In the genomic region with DNA sequence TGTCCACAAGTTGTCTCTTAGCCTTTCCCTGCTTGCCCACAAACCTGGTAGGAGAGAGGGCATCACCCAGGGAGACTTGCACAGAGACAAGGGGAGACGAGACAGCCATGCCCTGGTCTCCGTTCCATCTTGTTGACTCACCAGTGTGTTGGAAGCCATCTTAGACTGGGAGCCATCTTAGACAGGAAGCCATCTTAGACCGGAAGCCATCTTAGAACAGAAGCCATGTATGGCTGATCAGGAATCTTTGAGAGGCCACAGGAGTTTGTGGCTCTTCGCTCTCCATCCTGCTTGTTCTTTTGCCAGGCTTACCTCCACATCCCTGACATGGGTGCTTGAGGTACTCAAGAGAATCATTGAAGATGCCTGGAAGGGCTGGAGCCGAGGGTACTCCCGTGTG, we compare ENCODE assay signal across 25 mouse cellular contexts.
DNase-seq lines count a peak whose midpoint lies in the region; ATAC-seq and TF ChIP-seq lines count a peak whose summit lies in the region.
"Had no signal": no experiment of that assay in that cellular context is flagged by ENCODE, and none has a peak within 500 bp of the region (broad histone marks: within the 10 kb centered on the region; RNA-seq: fewer than 3 reads in every experiment).

No protein-coding gene starts in this region.

- in situ Hi-C loops in CH12.LX (cut with MboI; ENCODE audit: low pct_ligation_motif_present, low pct_unique_long_range_greater_than_20kb, low sequenced_read_pairs) (loop anchor here (10.0 kb wide), 1 partner anchor 257 kb away; no protein-coding TSS in a partner anchor), ES-E14 (cut with MboI; ENCODE audit: low sequenced_read_pairs in 2 of 2, unreplicated experiment in 2 of 2) (loop anchor here (10.0 to 25.0 kb wide), 2 partner anchors 257 to 259 kb away; partner anchors contain the start of gene Gdf2 (in 1 of the 2))

- dilution Hi-C loops in CH12.LX (cut with MboI; ENCODE audit: extremely low pct_ligation_motif_present, extremely low pct_unique_long_range_greater_than_20kb, low sequenced_read_pairs), result no loop called here

- H3K4me1 ChIP-seq in CH12.LX (ENCODE audit: control insufficient read depth in 1 of 2, insufficient read depth in 2 of 2), result no peaks in the 10 kb centered on the region
- no peaks in the 10 kb centered on the region for H3K4me1 ChIP-seq in ES-E14 (ENCODE audit: control insufficient read depth in 2 of 2, insufficient read depth in 2 of 2, low read length in 2 of 2, poor library complexity in 1 of 2)
- no peaks in the 10 kb centered on the region for H3K4me1 ChIP-seq in liver, embryonic 12.5 days
- H3K4me1 ChIP-seq in heart, adult 2 months (ENCODE audit: control insufficient read depth, insufficient read depth, low read length), result no peaks in the 10 kb centered on the region; the same call in 1 of the 2 replicates

- H3K27ac ChIP-seq in CH12.LX (ENCODE audit: insufficient read depth, low read depth) (no peak overlapping the region), ES-E14 (ENCODE audit: insufficient read depth, low read depth, low read length, poor library complexity, severe bottlenecking) (no peak overlapping the region)
- H3K27ac ChIP-seq in liver, embryonic 12.5 days, result no peak overlapping the region
- H3K27ac ChIP-seq in heart, adult 2 months, result no peak overlapping the region

- no peak overlapping the region for H3K4me2 ChIP-seq in CH12.LX (ENCODE audit: insufficient read depth, low read depth, poor library complexity, severe bottlenecking)
- no peak overlapping the region for H3K4me2 ChIP-seq in liver, embryonic 12.5 days

- no peaks in the 10 kb centered on the region for H3K79me2 ChIP-seq in CH12.LX (replicated peaks; ENCODE audit: control insufficient read depth, extremely low read depth, insufficient read depth, poor library complexity, severe bottlenecking)
- H3K79me2 ChIP-seq in heart, adult 2 months (replicated peaks; ENCODE audit: control insufficient read depth, insufficient read depth, low read length), result no peaks in the 10 kb centered on the region

- TF ChIP-seq RAD21 in CH12.LX (IDR thresholded peaks at IDR 0.05; ENCODE audit: low read depth, low read length), result no peak

- TF ChIP-seq EP300 in CH12.LX (IDR thresholded peaks at IDR 0.05; ENCODE audit: low read length), result no peak
- TF ChIP-seq EP300 in heart, adult 2 months (IDR thresholded peaks at IDR 0.05; ENCODE audit: insufficient read depth, low read depth, low read length), result no peak

- H3K4me3 ChIP-seq in CH12.LX (replicated peaks in 1 of 3; ENCODE audit: low read depth in 2 of 3, low read length in 2 of 3, poor library complexity in 1 of 3) (no peak overlapping the region), ES-E14 (ENCODE audit: insufficient read depth in 1 of 2, low read depth in 1 of 2, low read length in 2 of 2, poor library complexity in 1 of 2, severe bottlenecking in 1 of 2) (no peak overlapping the region)
- H3K4me3 ChIP-seq in liver, embryonic 12.5 days, result no peak overlapping the region
- H3K4me3 ChIP-seq in heart, adult 2 months, result no peak overlapping the region

- no peaks in the 10 kb centered on the region for H3K27me3 ChIP-seq in CH12.LX (replicated peaks)
- no peaks in the 10 kb centered on the region for H3K27me3 ChIP-seq in liver, embryonic 12.5 days (replicated peaks)
- no peaks in the 10 kb centered on the region for H3K27me3 ChIP-seq in heart, adult 2 months (ENCODE audit: control insufficient read depth, insufficient read depth, low read length)

- 73% methylated on average over 6 of the region's 6 CpGs for WGBS in liver, embryonic 12.5 days (ENCODE audit: insufficient replicate concordance)
- WGBS in heart, adult 2 months, result 92% methylated on average over 6 of the region's 6 CpGs

- H3K9me3 ChIP-seq in CH12.LX (replicated peaks; ENCODE audit: low read length) (no peaks in the 10 kb centered on the region), ES-E14 (ENCODE audit: control insufficient read depth, insufficient read depth, low read depth, low read length) (no peaks in the 10 kb centered on the region)
- H3K9me3 ChIP-seq in liver, embryonic 12.5 days (replicated peaks), result no peaks in the 10 kb centered on the region

- H3K36me3 ChIP-seq in CH12.LX (replicated peaks in 1 of 2; ENCODE audit: control insufficient read depth in 1 of 2, insufficient read depth in 1 of 2, low read length in 1 of 2) (no peaks in the 10 kb centered on the region), ES-E14 (ENCODE audit: control insufficient read depth, insufficient read depth, low read length, poor library complexity, severe bottlenecking) (no peaks in the 10 kb centered on the region)
- H3K36me3 ChIP-seq in liver, embryonic 12.5 days, result no peaks in the 10 kb centered on the region
- no peaks in the 10 kb centered on the region for H3K36me3 ChIP-seq in heart, adult 2 months (ENCODE audit: control insufficient read depth, insufficient read depth, low read length)
- H3K36me3 ChIP-seq: G1E had no signal

- intact Hi-C loops in heart, adult 2 months (cut with DNase I), result no loop called here

- H3K9ac ChIP-seq in CH12.LX (ENCODE audit: insufficient read depth, low read depth) (no peak overlapping the region), ES-E14 (ENCODE audit: insufficient read depth, low read depth, low read length, poor library complexity, severe bottlenecking) (no peak overlapping the region)
- no peak overlapping the region for H3K9ac ChIP-seq in liver, embryonic 12.5 days
- H3K9ac ChIP-seq in heart, adult 2 months (ENCODE audit: low read depth, low read length), result no peak overlapping the region

- TF ChIP-seq CTCF in CH12.LX (conservative IDR thresholded peaks at IDR 0.05 in 1 of 2, IDR thresholded peaks at IDR 0.05 in 1 of 2; ENCODE audit: low read depth in 2 of 2, low read length in 2 of 2), result no peak
- no peak for TF ChIP-seq CTCF in heart, adult 2 months (IDR thresholded peaks at IDR 0.05)

- no peak for DNase-seq in CH12.LX (ENCODE audit: extremely low read depth)
- peak; percentile 9 for DNase-seq in ES-CJ7 (ENCODE audit: low read depth, low spot score)
- no peak for DNase-seq in ES-E14 (ENCODE audit: low read depth, low spot score)
- peak; percentile 13 for DNase-seq in R1 (ENCODE audit: low read depth, low spot score)
- no peak for DNase-seq in heart, adult 9 months (ENCODE audit: low spot score in 2 of 2)
- no peak for DNase-seq in heart, adult 2 months
- DNase-seq: adrenal gland, adult 2 months; adrenal gland, adult 8-10 months; adrenal gland, postnatal 10 days; adrenal gland, postnatal 14 days; adrenal gland, postnatal 25 days; adrenal gland, postnatal 36 days; B cell, adult 2 months; cerebellum, adult 11 months; cerebellum, adult 11-12 months; cerebellum, adult 18-20 months; cerebellum, adult 2 months; cerebellum, adult 8-10 months; cerebellum, adult 9-10 months; cerebellum, adult 9-11 months had no signal

- ATAC-seq in liver, embryonic 12.5 days, result no peak
- no peak for ATAC-seq in activated CD4-positive, CD25-positive, alpha-beta regulatory T cell, adult 4 months
- ATAC-seq: CD4-positive, CD25-positive, alpha-beta regulatory T cell, adult 4 months; Patski had no signal

- no peak for TF ChIP-seq POLR2A in CH12.LX (IDR thresholded peaks at IDR 0.05; ENCODE audit: low read depth, low read length)
- no peak for TF ChIP-seq POLR2A in heart, adult 2 months (IDR thresholded peaks at IDR 0.05; ENCODE audit: insufficient read depth, low read depth, low read length)

TF ChIP-seq in CH12.LX, 34 proteins besides CTCF, POLR2A, EP300 and RAD21:
- TF ChIP-seq ZC3H11A (IDR thresholded peaks at IDR 0.05; ENCODE audit: low read depth, low read length) (no peak), NRF1 (IDR thresholded peaks at IDR 0.05; ENCODE audit: low read depth, low read length) (peak; percentile 56)

TF ChIP-seq in ES-E14, 5 proteins besides CTCF, POLR2A, EP300 and RAD21:
- TF ChIP-seq ZC3H11A (IDR thresholded peaks at IDR 0.05; ENCODE audit: borderline replicate concordance, low read depth, low read length) (peak; percentile 71), ZNF384 (IDR thresholded peaks at IDR 0.05; ENCODE audit: low read depth, low read length) (no peak)
TF ChIP-seq in ES-E14: peak in this region for 1.

Comparison
In these comparisons a context has a peak if more than half of its experiments do, and no peak if none do; other contexts are left out.
1. DNase-seq: peak in ES-CJ7 (single experiment) and R1 (single experiment); none in CH12.LX (single experiment), ES-E14 (single experiment), heart, adult 9 months (0 of 2) and heart, adult 2 months (0 of 2).